Mouse (Mus musculus) thymus, adult 2 months (tissue): ENCODE data around the gene Lingo1.

Experiments
- CTCF ChIP-seq: fragments of 200-500 bp; IDR thresholded peaks from 2 replicates; pipeline ENCODE4 v1.5.1; 2012; ENCODE audit warnings: mild to moderate bottlenecking, control low read depth, low read length, moderate library complexity, borderline replicate concordance; ENCODE audit not compliant: control insufficient read depth, poor library complexity, insufficient read depth; ENCODE audit errors: extremely low read depth
- POLR2A ChIP-seq: fragments of 200-500 bp; IDR thresholded peaks from 2 replicates; pipeline ENCODE4 v1.6.1; 2012; ENCODE audit warnings: mild to moderate bottlenecking, low read length, control low read depth, moderate library complexity; ENCODE audit not compliant: control insufficient read depth, poor library complexity, insufficient read depth; ENCODE audit errors: extremely low read depth

DNA sequence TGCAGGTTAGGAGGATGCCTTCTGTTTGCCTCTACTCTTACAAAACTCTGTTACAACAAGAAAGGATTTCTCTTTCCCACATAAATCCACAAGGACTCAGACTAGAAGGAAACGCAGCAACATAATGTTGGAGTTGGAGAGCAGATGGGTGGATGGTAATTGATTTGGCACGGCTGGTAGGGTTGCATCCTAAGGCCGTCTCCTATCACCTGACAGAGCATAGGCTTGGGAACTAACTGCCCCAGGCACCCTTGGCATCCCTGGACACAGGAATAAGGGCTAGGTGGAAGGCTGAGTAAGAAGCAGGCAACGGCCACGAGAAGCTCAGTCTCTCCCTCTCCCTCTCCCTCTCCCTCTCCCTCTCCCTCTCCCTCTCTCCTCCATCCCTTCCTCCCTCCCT, 48.2 kb downstream of the Lingo1 start:
- TF ChIP-seq CTCF (no peak), POLR2A (no peak)
